Mouse (Mus musculus): Measurements from ENCODE around the gene Usp25. TPM values are rescaled to one million over a fixed set of nuclear protein-coding genes. Genes with fewer than 3 reads are reported as not detected.

The Usp25 gene
- polyA plus RNA-seq, 1 experiment, result 29.7 TPM

- WGBS, result 79% methylated on average over 1 of the region's 1 CpGs
- TF ChIP-seq CTCF (IDR thresholded peaks at IDR 0.05; ENCODE audit: borderline replicate concordance, control insufficient read depth, extremely low read depth, insufficient read depth, low read length, poor library complexity) (no peak), POLR2A (IDR thresholded peaks at IDR 0.05; ENCODE audit: control insufficient read depth, extremely low read depth, insufficient read depth, low read length, poor library complexity) (no peak)
- no peaks in the 10 kb centered on the region for H3K36me3 ChIP-seq (ENCODE audit: control insufficient read depth, insufficient read depth, low read length)
- no peaks in the 10 kb centered on the region for H3K27me3 ChIP-seq (ENCODE audit: control insufficient read depth, insufficient read depth, low read length)
- no peak overlapping the region for H3K4me3 ChIP-seq (ENCODE audit: control insufficient read depth, insufficient read depth, low read length)
- no peaks in the 10 kb centered on the region for H3K4me1 ChIP-seq (replicated peaks; ENCODE audit: control insufficient read depth, insufficient read depth, low read length)
- H3K27ac ChIP-seq (ENCODE audit: control insufficient read depth, insufficient read depth, low read length), result no peak overlapping the region
- no peak for DNase-seq
These were observed 139.8 kb downstream of the Usp25 start for GRCm38 (mm10) chr16:77153216-77153715.

DNA sequence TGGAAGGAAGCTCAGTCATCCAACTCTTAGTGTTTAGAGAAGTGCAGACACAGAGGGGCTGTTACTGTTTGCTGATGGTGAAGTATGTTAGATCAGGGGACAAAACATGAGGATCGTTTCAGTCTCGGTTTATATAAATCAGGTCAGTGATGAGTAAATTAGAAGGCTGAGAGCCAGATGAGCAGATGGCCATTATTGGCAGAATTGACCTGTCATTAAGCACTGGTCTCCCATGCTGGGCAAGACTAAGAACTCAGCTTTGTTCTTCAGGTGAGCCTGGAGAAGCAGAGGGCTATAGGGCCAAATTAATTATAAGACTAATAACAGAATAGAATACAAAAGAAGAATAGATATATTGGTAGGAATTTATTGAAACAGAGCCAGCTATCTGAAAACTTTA lies 140.3 kb downstream of the Usp25 start:
- 99% methylated on average over 2 of the region's 2 CpGs for WGBS
- H3K4me3 ChIP-seq (ENCODE audit: control insufficient read depth, insufficient read depth, low read length), result no peak overlapping the region
- no peaks in the 10 kb centered on the region for H3K4me1 ChIP-seq (replicated peaks; ENCODE audit: control insufficient read depth, insufficient read depth, low read length)
- no peaks in the 10 kb centered on the region for H3K36me3 ChIP-seq (ENCODE audit: control insufficient read depth, insufficient read depth, low read length)
- DNase-seq, result no peak
- H3K27me3 ChIP-seq (ENCODE audit: control insufficient read depth, insufficient read depth, low read length), result no peaks in the 10 kb centered on the region
- no peak for TF ChIP-seq POLR2A (IDR thresholded peaks at IDR 0.05; ENCODE audit: control insufficient read depth, extremely low read depth, insufficient read depth, low read length, poor library complexity)
- no peak for TF ChIP-seq CTCF (IDR thresholded peaks at IDR 0.05; ENCODE audit: borderline replicate concordance, control insufficient read depth, extremely low read depth, insufficient read depth, low read length, poor library complexity)
- H3K27ac ChIP-seq (ENCODE audit: control insufficient read depth, insufficient read depth, low read length), result no peak overlapping the region

DNA sequence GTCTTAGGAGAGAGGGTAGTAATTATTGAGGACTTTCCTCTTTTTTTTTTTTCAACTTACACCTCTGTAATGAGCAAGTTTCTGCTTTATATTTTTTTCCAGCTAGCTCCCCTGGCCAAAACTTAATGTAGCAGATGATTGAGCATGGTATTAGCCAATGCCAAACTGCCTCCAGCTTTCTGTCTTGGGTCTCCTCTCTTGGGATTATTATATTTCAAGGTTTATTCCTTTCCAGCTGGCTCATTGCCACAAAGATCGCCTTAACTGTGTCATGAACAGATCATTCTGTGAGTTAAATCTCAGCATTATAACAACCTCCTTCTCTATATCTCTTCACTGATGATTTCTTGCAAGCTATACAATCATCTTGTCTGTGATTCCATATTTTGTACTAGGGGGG lies 141.3 kb downstream of the Usp25 start:
- H3K27me3 ChIP-seq (ENCODE audit: control insufficient read depth, insufficient read depth, low read length), result no peaks in the 10 kb centered on the region
- no peak for DNase-seq
- no peaks in the 10 kb centered on the region for H3K36me3 ChIP-seq (ENCODE audit: control insufficient read depth, insufficient read depth, low read length)
- 98% methylated on average over 1 of the region's 1 CpGs for WGBS
- H3K4me3 ChIP-seq (ENCODE audit: control insufficient read depth, insufficient read depth, low read length), result no peak overlapping the region
- no peaks in the 10 kb centered on the region for H3K4me1 ChIP-seq (replicated peaks; ENCODE audit: control insufficient read depth, insufficient read depth, low read length)
- no peak overlapping the region for H3K27ac ChIP-seq (ENCODE audit: control insufficient read depth, insufficient read depth, low read length)
- TF ChIP-seq CTCF (IDR thresholded peaks at IDR 0.05; ENCODE audit: borderline replicate concordance, control insufficient read depth, extremely low read depth, insufficient read depth, low read length, poor library complexity), result no peak

Data from thymus, adult 2 months (tissue).